ENCODE assay signal across 17 mouse cellular contexts in the genomic region with DNA sequence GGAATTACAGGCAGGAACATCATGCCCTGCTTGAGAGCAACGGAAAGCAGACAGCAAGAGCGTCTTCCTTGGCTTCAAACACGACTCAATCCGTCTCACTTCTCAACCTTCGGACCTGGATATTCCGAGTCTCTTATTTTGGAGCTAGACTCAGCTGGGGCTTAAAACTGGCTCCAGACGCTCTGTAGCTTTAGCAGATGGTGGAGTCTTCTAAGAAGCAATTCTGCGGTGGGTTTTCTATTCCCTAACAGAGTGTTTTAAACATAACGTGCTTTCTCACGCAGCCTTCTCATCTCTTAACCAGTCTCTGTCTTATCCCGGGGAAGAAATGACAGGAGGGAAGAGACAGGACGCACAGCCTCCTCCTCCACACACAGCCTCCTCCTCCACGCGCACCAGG. TPM values are rescaled to one million over a fixed set of nuclear protein-coding genes. Genes with fewer than 3 reads are reported as not detected.
DNase-seq lines count a peak whose midpoint lies in the region; ATAC-seq and TF ChIP-seq lines count a peak whose summit lies in the region.
"Had no signal": no experiment of that assay in that cellular context is flagged by ENCODE, and none has a peak within 500 bp of the region (broad histone marks: within the 10 kb centered on the region; RNA-seq: fewer than 3 reads in every experiment).

No protein-coding gene starts in this region.

- H3K4me1 ChIP-seq in heart, embryonic 10.5 days = peaks cover 30% of the 10 kb centered on the region

- H3K4me3 ChIP-seq in heart, embryonic 10.5 days = no peak overlapping the region
- peak overlapping the region; percentile 5; the same call in 1 of the 2 replicates for H3K4me3 ChIP-seq in left cerebral cortex, adult 2 months
- H3K4me3 ChIP-seq: embryonic facial prominence, embryonic 10.5 days; hindbrain, embryonic 13.5 days had no signal

- no peak for ATAC-seq in megakaryocyte progenitor cell, adult 5-6 weeks (replicated peaks; ENCODE audit: poor library complexity)
- ATAC-seq: forebrain, embryonic 14.5 days; hindbrain, postnatal 0 days had no signal

- no peaks in the 10 kb centered on the region for H3K9me3 ChIP-seq in heart, embryonic 10.5 days
- H3K9me3 ChIP-seq: embryonic facial prominence, embryonic 10.5 days; hindbrain, embryonic 13.5 days had no signal

- H3K36me3 ChIP-seq in heart, embryonic 10.5 days = no peaks in the 10 kb centered on the region
- H3K36me3 ChIP-seq: embryonic facial prominence, embryonic 10.5 days; hindbrain, embryonic 13.5 days had no signal

- no peak for TF ChIP-seq CTCF in left cerebral cortex, adult 2 months (IDR thresholded peaks at IDR 0.05)

- intact Hi-C loops in heart, postnatal 10 days (cut with DNase I) = loop anchor here (5.0 kb wide), 1 partner anchor 109 kb away; no protein-coding TSS in a partner anchor
- intact Hi-C loops in left cerebral cortex, adult 2 months (cut with DNase I) = loop anchor here (5.0 kb wide), 1 partner anchor 84 kb away; no protein-coding TSS in a partner anchor

- 87% methylated on average over 14 of the region's 14 CpGs for WGBS in heart, embryonic 10.5 days

- peaks cover 5% of the 10 kb centered on the region for H3K27me3 ChIP-seq in heart, embryonic 10.5 days (ENCODE audit: insufficient read depth, poor library complexity, severe bottlenecking)

- DNase-seq in heart, embryonic 10.5 days (ENCODE audit: low spot score) = peak; percentile 48
- DNase-seq in heart, postnatal 10 days = no peak
- no peak for DNase-seq in left cerebral cortex, adult 2 months (ENCODE audit: extremely low spot score in 1 of 2, low spot score in 2 of 2)
- no peak for DNase-seq in left cerebral cortex, adult 9 months (ENCODE audit: low spot score in 2 of 2)
- DNase-seq in right cerebral cortex, postnatal 36 days (ENCODE audit: low spot score in 2 of 2) = peak; percentile 18 to 30
- DNase-seq in right cerebral cortex, postnatal 25 days = no peak
- DNase-seq: adrenal gland, adult 2 months; adrenal gland, postnatal 25 days; cerebellum, adult 2 months; cerebellum, postnatal 10 days; gastrocnemius, postnatal 14 days; heart, postnatal 14 days had no signal

- no peak overlapping the region for H3K27ac ChIP-seq in heart, embryonic 10.5 days
- H3K27ac ChIP-seq in left cerebral cortex, adult 2 months = no peak overlapping the region
- H3K27ac ChIP-seq: embryonic facial prominence, embryonic 10.5 days; hindbrain, embryonic 13.5 days; hindbrain, postnatal 0 days had no signal

RNA-seq across cellular contexts. Expression of a gene that starts 3.3 kb away (rescaled TPM):
- 5.2 and 8.2 TPM in 2 replicates for polyA plus RNA-seq in heart, embryonic 10.5 days (2016; fragmentation: Nextera tagmentation; extraction: Ambion mirVana)
- total RNA-seq in heart, postnatal 10 days (2021) = 10 to 100 TPM; 13.6 to 15.9 TPM
- total RNA-seq in left cerebral cortex, adult 2 months (2021) = 10 to 100 TPM; 16.2 to 16.6 TPM
- total RNA-seq in megakaryocyte progenitor cell, adult 5-6 weeks (2015) = 11.3 and 11.7 TPM in 2 replicates
- total RNA-seq in megakaryocyte progenitor cell, adult 5-6 weeks (2017) = 8.8 and 14.4 TPM in 2 replicates

Comparison
In these comparisons a context has a peak if more than half of its experiments do, and no peak if none do; other contexts are left out.
1. DNase-seq: peak in heart, embryonic 10.5 days (single experiment) and right cerebral cortex, postnatal 36 days (2 of 2); none in heart, postnatal 10 days (0 of 2), left cerebral cortex, adult 2 months (0 of 2), left cerebral cortex, adult 9 months (0 of 2) and right cerebral cortex, postnatal 25 days (single experiment).